Mouse (Mus musculus): ENCODE results near the gene Tardbp. TPM values are rescaled to one million over a fixed set of nuclear protein-coding genes. Genes with fewer than 3 reads are reported as not detected.

Tardbp gene
- polyA plus RNA-seq, 1 experiment from 2014 or later: 495 TPM

DNA sequence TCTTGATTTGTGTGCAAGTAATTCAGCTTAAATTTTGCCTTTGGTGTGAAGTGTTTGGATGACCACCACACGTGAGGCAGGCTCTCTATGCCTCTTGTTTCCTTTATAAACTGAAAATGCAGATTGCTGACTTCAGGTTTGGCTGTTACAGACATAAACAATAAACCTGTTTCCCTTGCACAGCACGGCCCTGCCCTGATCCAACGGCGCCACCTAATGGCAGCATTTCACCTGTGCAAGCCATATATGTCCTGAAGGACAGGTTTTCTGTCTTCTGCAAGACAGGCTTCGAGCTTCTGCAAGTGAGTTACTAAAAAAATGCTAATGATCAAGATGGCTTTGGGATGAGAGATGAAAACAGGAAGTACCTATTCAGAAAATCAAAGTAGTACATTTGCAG is 19.1 kb downstream of the Tardbp start:
- Histone ChIP-seq H3K4me3 (no peak overlapping the region), H3K36me3 (replicated peaks) (peaks cover 42% of the 10 kb centered on the region), H3K27ac (no peak overlapping the region), H3K9me3 (no peaks in the 10 kb centered on the region), H3K27me3 (ENCODE audit: poor library complexity, severe bottlenecking) (no peaks in the 10 kb centered on the region), H3K4me1 (0 out of 2 replicates have a peak, but pooled peaks cover 16% of the 10 kb centered on the region)
- 28% methylated on average over 5 of the region's 5 CpGs for WGBS
- peak; percentile 60 for DNase-seq (ENCODE audit: extremely low spot score, low spot score)

DNA sequence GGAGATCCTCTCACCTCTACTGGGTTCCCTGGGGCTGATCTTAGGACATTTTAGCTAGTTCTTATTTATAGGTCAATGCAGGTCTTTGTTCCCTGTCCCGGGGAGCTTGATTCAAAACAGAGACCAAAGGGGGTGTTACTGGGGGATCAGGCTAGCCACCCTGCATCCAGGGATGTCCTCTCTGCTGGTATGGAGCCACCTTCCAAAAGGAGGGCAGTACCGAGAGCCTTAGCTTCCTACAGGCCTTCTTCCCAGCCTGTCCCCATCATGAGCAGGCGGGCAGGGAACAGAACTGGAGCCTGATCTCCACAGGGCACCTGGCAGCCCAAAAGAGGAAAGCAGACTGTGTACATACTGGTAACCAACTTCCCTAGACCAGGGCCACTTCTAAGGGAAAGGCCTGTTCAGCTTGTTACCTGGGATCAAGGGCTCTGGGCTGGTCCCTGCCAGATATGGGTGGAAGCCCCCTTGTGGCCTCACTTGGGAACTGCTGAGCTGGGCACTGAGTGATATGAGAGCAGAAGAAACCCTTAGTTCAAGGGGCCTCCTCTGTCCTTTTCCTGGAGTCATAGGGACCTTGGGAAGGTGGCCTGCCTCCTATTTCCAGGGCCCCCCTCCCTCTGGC is 22.2 kb downstream of the Tardbp start:
- Histone ChIP-seq H3K4me3 (no peak overlapping the region), H3K4me1 (0 out of 2 replicates have a peak, but pooled peaks cover 16% of the 10 kb centered on the region), H3K9me3 (no peaks in the 10 kb centered on the region), H3K36me3 (replicated peaks) (peaks cover 21% of the 10 kb centered on the region), H3K27me3 (ENCODE audit: poor library complexity, severe bottlenecking) (no peaks in the 10 kb centered on the region), H3K27ac (no peak overlapping the region)
- peak; percentile 67 for DNase-seq (ENCODE audit: extremely low spot score, low spot score)
- 78% methylated on average over 3 of the region's 3 CpGs for WGBS

GRCm38 (mm10) chr4:148604141-148604540 is 22.7 kb downstream of the Tardbp start:
- H3K4me1 ChIP-seq: 0 out of 2 replicates have a peak, but pooled peaks cover 16% of the 10 kb centered on the region
- no peaks in the 10 kb centered on the region for H3K27me3 ChIP-seq (ENCODE audit: poor library complexity, severe bottlenecking)
- H3K9me3 ChIP-seq: peaks cover 3% of the 10 kb centered on the region; the same call in 1 of the 2 replicates
- no peak overlapping the region for H3K4me3 ChIP-seq
- 77% methylated on average over 7 of the region's 7 CpGs for WGBS
- no peak overlapping the region for H3K27ac ChIP-seq
- no peak for DNase-seq (ENCODE audit: extremely low spot score, low spot score)
- peaks cover 20% of the 10 kb centered on the region for H3K36me3 ChIP-seq (replicated peaks)

DNA sequence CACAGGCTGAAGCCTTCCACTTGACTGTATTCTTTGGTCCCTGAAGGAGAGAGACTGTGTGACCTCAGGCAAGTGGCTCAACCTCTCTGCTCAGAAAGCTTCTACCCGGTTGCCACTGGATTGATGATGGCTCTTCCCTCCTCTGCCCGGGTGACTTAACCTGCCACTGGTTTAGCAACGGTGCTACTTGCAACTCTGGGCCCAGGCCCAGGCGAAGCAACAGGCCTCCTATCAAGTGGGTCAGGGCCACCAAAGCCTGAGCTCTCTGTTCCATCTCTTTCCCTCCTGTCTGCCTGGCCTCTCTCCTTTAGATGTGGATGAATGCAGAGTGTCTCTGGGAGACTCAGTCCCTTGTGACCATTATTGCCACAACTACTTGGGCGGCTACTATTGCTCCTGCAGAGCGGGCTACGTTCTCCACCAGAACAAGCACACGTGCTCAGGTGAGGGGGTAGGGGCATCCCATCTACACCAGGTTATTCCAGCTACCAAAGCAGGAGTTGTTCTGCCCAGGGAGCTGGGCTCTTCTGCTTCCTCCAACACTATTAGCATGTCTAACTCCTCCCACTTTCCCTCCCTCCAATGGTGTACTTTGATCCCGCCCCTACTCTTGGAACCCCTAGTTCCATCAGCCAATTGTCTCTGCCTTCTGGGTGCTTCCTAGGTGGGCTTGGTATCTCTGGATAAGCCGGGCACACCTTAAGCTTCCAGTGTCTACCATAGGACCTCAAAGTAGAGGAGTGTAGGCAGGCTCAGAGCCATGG is 23.3 kb downstream of the Tardbp start:
- Histone ChIP-seq H3K36me3 (replicated peaks) (peaks cover 23% of the 10 kb centered on the region), H3K27ac (no peak overlapping the region), H3K4me3 (no peak overlapping the region), H3K4me1 (0 out of 2 replicates have a peak, but pooled peaks cover 16% of the 10 kb centered on the region), H3K27me3 (ENCODE audit: poor library complexity, severe bottlenecking) (no peaks in the 10 kb centered on the region), H3K9me3 (peaks cover 9% of the 10 kb centered on the region; the same call in 1 of the 2 replicates)
- WGBS: 74% methylated on average over 10 of the region's 10 CpGs
- no peak for DNase-seq (ENCODE audit: extremely low spot score, low spot score)

- no peak for DNase-seq (ENCODE audit: extremely low spot score, low spot score)
- Histone ChIP-seq H3K4me3 (no peak within 1 kb of the TSS), H3K9me3 (peaks cover 15% of the 10 kb centered on the region; the same call in 1 of the 2 replicates), H3K27ac (no peak within 1 kb of the TSS), H3K4me1 (0 out of 2 replicates have a peak, but pooled peaks cover 16% of the 10 kb centered on the region), H3K36me3 (replicated peaks) (peaks cover 33% of the 10 kb centered on the region), H3K27me3 (ENCODE audit: poor library complexity, severe bottlenecking) (no peaks in the 10 kb centered on the region)
- WGBS: 89% methylated on average over 14 of the region's 14 CpGs
Measured at GRCm38 (mm10) chr4:148602357-148603120, 24.3 kb downstream of the Tardbp start, which contains the start of gene Masp2. Gene Masp2 (plus strand): TSS chr4:148602554.

DNA sequence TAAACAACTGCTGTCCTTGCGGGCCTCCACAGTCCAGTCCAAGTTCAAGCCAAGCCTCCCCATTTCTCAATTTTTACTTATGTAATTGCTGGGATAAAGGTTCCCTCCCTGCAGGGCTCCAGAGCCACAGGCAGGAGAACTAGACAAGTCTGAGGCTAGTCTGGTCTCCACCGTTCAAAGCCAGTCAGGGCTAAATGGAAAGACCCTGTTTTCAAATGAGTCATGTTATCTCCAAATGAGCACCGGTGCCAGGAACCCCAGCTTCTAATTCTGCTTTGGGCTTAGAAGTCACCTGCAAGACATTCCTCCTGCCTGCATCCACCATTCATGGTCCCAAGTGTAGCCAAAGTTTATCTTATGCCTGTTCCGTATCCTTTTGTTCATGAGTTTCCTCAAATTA is 24.9 kb downstream of the Tardbp start:
- Histone ChIP-seq H3K36me3 (replicated peaks) (peaks cover 35% of the 10 kb centered on the region), H3K27me3 (ENCODE audit: poor library complexity, severe bottlenecking) (no peaks in the 10 kb centered on the region), H3K9me3 (peaks cover 15% of the 10 kb centered on the region; the same call in 1 of the 2 replicates), H3K27ac (no peak overlapping the region), H3K4me3 (no peak overlapping the region), H3K4me1 (0 out of 2 replicates have a peak, but pooled peaks cover 16% of the 10 kb centered on the region)
- DNase-seq (ENCODE audit: extremely low spot score, low spot score): no peak
- WGBS: 91% methylated on average over 4 of the region's 4 CpGs

- Histone ChIP-seq H3K4me1 (peaks cover 28% of the 10 kb centered on the region), H3K36me3 (replicated peaks) (peaks cover 51% of the 10 kb centered on the region), H3K27ac (no peak overlapping the region), H3K4me3 (no peak overlapping the region), H3K27me3 (ENCODE audit: poor library complexity, severe bottlenecking) (no peaks in the 10 kb centered on the region), H3K9me3 (peaks cover 15% of the 10 kb centered on the region; the same call in 1 of the 2 replicates)
- DNase-seq (ENCODE audit: extremely low spot score, low spot score): no peak
- 94% methylated on average over 4 of the region's 4 CpGs for WGBS
Measured at GRCm38 (mm10) chr4:148600316-148600715, 26.5 kb downstream of the Tardbp start.

DNA sequence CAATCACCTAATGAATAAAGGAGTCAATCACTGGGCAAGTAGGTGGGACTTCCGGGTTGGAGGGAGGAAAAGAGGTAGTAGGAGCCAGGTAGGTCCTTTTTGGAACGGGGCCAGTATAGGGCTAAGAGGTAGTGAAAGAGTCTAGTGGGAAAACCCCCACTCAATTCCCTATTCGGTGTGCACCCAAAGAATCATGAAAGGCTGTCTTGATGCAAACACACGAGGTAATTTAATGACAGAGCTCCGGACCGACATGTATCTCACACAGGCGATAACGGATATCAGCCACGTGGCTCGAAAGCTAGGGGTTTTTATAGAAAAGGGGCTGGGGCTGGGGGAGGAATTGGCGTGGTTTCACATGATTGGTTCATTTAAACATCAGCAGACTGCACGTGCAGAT is 28.0 kb downstream of the Tardbp start:
- H3K9me3 ChIP-seq: peaks cover 15% of the 10 kb centered on the region; the same call in 1 of the 2 replicates
- H3K4me3 ChIP-seq: no peak overlapping the region
- no peak for DNase-seq (ENCODE audit: extremely low spot score, low spot score)
- peaks cover 66% of the 10 kb centered on the region for H3K36me3 ChIP-seq (replicated peaks)
- no peaks in the 10 kb centered on the region for H3K27me3 ChIP-seq (ENCODE audit: poor library complexity, severe bottlenecking)
- H3K27ac ChIP-seq: no peak overlapping the region
- H3K4me1 ChIP-seq: peaks cover 30% of the 10 kb centered on the region
- WGBS: 97% methylated on average over 12 of the region's 12 CpGs

DNA sequence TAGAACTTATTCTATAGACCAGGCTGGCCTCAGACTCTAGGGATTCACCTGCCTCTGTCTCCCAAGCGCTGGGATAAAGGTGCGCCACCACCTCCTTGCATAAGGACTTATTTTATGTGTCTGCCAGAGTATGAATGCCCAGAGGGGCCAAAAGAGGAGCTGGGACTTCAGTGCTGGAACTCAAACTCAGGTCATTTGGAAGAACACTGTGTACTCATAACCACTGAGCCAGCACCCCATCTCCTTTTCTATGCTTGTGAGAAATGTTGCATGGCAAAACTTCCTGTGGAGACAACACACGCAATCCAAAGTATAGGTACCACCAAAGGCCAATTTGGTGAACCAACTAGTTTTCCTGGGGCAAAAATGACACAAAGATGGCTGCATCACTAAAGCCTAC is 30.1 kb downstream of the Tardbp start:
- peaks cover 45% of the 10 kb centered on the region for H3K4me1 ChIP-seq
- no peak overlapping the region for H3K27ac ChIP-seq
- WGBS: 94% methylated on average over 3 of the region's 3 CpGs
- DNase-seq (ENCODE audit: extremely low spot score, low spot score): no peak
- no peaks in the 10 kb centered on the region for H3K27me3 ChIP-seq (ENCODE audit: poor library complexity, severe bottlenecking)
- no peak overlapping the region for H3K4me3 ChIP-seq
- H3K9me3 ChIP-seq: peaks cover 15% of the 10 kb centered on the region; the same call in 1 of the 2 replicates
- H3K36me3 ChIP-seq (replicated peaks): peaks cover 81% of the 10 kb centered on the region

- H3K27me3 ChIP-seq (ENCODE audit: poor library complexity, severe bottlenecking): no peaks in the 10 kb centered on the region
- H3K4me3 ChIP-seq: no peak overlapping the region
- peaks cover 81% of the 10 kb centered on the region for H3K36me3 ChIP-seq (replicated peaks)
- no peak for DNase-seq (ENCODE audit: extremely low spot score, low spot score)
- 81% methylated on average over 6 of the region's 6 CpGs for WGBS
- peak overlapping the region; percentile 32; the same call in 1 of the 2 replicates for H3K27ac ChIP-seq
- H3K9me3 ChIP-seq: peaks cover 15% of the 10 kb centered on the region; the same call in 1 of the 2 replicates
- H3K4me1 ChIP-seq: peaks cover 49% of the 10 kb centered on the region
Measured at GRCm38 (mm10) chr4:148595916-148596315, 30.9 kb downstream of the Tardbp start.

DNA sequence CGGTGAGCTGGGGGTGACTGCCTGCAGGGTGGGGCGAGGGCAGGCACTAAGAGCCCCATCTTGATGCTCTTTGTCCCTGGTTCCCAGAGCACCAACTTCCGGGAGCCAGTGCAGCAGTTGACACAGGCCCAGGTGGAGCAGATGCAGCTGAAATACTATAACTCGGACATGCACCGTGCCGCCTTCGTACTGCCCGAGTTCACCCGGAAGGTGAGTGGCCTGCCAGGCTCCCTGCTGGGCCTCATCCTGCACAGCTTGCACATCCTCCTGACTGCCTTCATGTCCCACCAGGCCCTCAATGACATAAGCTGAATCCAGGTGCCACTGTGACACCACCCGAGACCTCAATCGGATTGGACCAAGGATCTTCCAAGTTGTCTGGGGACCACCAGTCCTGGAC is 32.8 kb downstream of the Tardbp start:
- H3K4me1 ChIP-seq: peaks cover 54% of the 10 kb centered on the region
- DNase-seq (ENCODE audit: extremely low spot score, low spot score): no peak
- peak overlapping the region; percentile 95; the same call in 1 of the 2 replicates for H3K4me3 ChIP-seq
- WGBS: 96% methylated on average over 11 of the region's 11 CpGs
- peaks cover 10% of the 10 kb centered on the region; the same call in 1 of the 2 replicates for H3K9me3 ChIP-seq
- H3K36me3 ChIP-seq (replicated peaks): peaks cover 67% of the 10 kb centered on the region
- H3K27me3 ChIP-seq (ENCODE audit: poor library complexity, severe bottlenecking): no peaks in the 10 kb centered on the region
- no peak overlapping the region for H3K27ac ChIP-seq

GRCm38 (mm10) chr4:148591637-148592380 is 35.0 kb downstream of the Tardbp start:
- H3K36me3 ChIP-seq (replicated peaks): peaks cover 46% of the 10 kb centered on the region
- WGBS: under 1% methylated on average over 53 of the region's 53 CpGs
- peak overlapping the region; percentile 93 for H3K27ac ChIP-seq
- H3K27me3 ChIP-seq (ENCODE audit: poor library complexity, severe bottlenecking): no peaks in the 10 kb centered on the region
- H3K4me3 ChIP-seq: peak overlapping the region; percentile 95
- no peaks in the 10 kb centered on the region for H3K9me3 ChIP-seq
- peak; percentile 39 for DNase-seq (ENCODE audit: extremely low spot score, low spot score)
- peaks cover 54% of the 10 kb centered on the region for H3K4me1 ChIP-seq
